8 mouse cellular contexts compared by ENCODE assay signal in genomic region chr5:23415571-23416285, GRCm38 (mm10). TPM values are rescaled to one million over a fixed set of nuclear protein-coding genes. Genes with fewer than 3 reads are reported as not detected.
A peak's percentile ranks its signal among the peaks of the same experiment; 100 is the strongest.
DNase-seq lines count a peak whose midpoint lies in the region; ATAC-seq lines count a peak whose summit lies in the region.

No protein-coding gene starts in this region.

- H3K9ac ChIP-seq in intestine, embryonic 16.5 days (ENCODE audit: low read depth, low read length) = no peak overlapping the region
- no peak overlapping the region for H3K9ac ChIP-seq in midbrain, embryonic 12.5 days (replicated peaks)

- H3K4me1 ChIP-seq in forebrain, embryonic 10.5 days = peaks cover 95% of the 10 kb centered on the region
- peaks cover 51% of the 10 kb centered on the region for H3K4me1 ChIP-seq in intestine, embryonic 16.5 days (ENCODE audit: control insufficient read depth, insufficient read depth, low read length)
- peaks cover 92% of the 10 kb centered on the region for H3K4me1 ChIP-seq in midbrain, embryonic 12.5 days

- H3K27me3 ChIP-seq in forebrain, embryonic 10.5 days (ENCODE audit: poor library complexity, severe bottlenecking) = no peaks in the 10 kb centered on the region
- no peaks in the 10 kb centered on the region for H3K27me3 ChIP-seq in intestine, embryonic 16.5 days (replicated peaks; ENCODE audit: control insufficient read depth, insufficient read depth, low read length)
- no peaks in the 10 kb centered on the region for H3K27me3 ChIP-seq in midbrain, embryonic 12.5 days

- no peaks in the 10 kb centered on the region for H3K9me3 ChIP-seq in forebrain, embryonic 10.5 days
- no peaks in the 10 kb centered on the region for H3K9me3 ChIP-seq in intestine, embryonic 16.5 days (ENCODE audit: control insufficient read depth, low read length)
- no peaks in the 10 kb centered on the region for H3K9me3 ChIP-seq in midbrain, embryonic 12.5 days

- H3K27ac ChIP-seq in forebrain, embryonic 10.5 days = peak overlapping the region; percentile 51; the same call in 1 of the 2 replicates
- peak overlapping the region; percentile 7; the same call in 1 of the 2 replicates for H3K27ac ChIP-seq in intestine, embryonic 16.5 days (ENCODE audit: low read length)
- peak overlapping the region; percentile 87 for H3K27ac ChIP-seq in midbrain, embryonic 12.5 days (replicated peaks)

- H3K36me3 ChIP-seq in forebrain, embryonic 10.5 days (replicated peaks) = peaks cover 26% of the 10 kb centered on the region
- no peaks in the 10 kb centered on the region for H3K36me3 ChIP-seq in intestine, embryonic 16.5 days (ENCODE audit: control insufficient read depth, insufficient read depth, low read length)
- peaks cover 11% of the 10 kb centered on the region; the same call in 1 of the 2 replicates for H3K36me3 ChIP-seq in midbrain, embryonic 12.5 days

- 36% methylated on average over 7 of the region's 7 CpGs for WGBS in forebrain, embryonic 10.5 days
- WGBS in intestine, embryonic 16.5 days = 30% methylated on average over 7 of the region's 7 CpGs
- 31% methylated on average over 7 of the region's 7 CpGs for whole genome bisulfite sequencing in midbrain, embryonic 12.5 days

- ATAC-seq in activated CD4-positive, CD25-positive, alpha-beta regulatory T cell, adult 4 months = peak; percentile 22
- ATAC-seq in intestine, embryonic 16.5 days = 0 out of 2 replicates have a peak, but pooled peaks have one; percentile 21
- ATAC-seq in midbrain, embryonic 12.5 days (ENCODE audit: low FRiP score, low read depth) = no peak

- peak; percentile 59 to 64 for DNase-seq in left cerebral cortex, postnatal 25 days (ENCODE audit: low spot score in 2 of 2)
- DNase-seq in left cerebral cortex, postnatal 4 days = no peak
- DNase-seq in forebrain, embryonic 10.5 days (ENCODE audit: extremely low spot score, low spot score) = no peak
- no peak for DNase-seq in adrenal gland, postnatal 14 days
- no peak for DNase-seq in spleen, postnatal 14 days (ENCODE audit: low spot score in 2 of 2)

- H3K4me3 ChIP-seq in forebrain, embryonic 10.5 days = no peak overlapping the region
- H3K4me3 ChIP-seq in intestine, embryonic 16.5 days (ENCODE audit: low read length) = no peak overlapping the region
- no peak overlapping the region for H3K4me3 ChIP-seq in midbrain, embryonic 12.5 days

- no peak overlapping the region for H3K4me2 ChIP-seq in intestine, embryonic 16.5 days (ENCODE audit: low read depth, low read length)
- H3K4me2 ChIP-seq in midbrain, embryonic 12.5 days (replicated peaks) = no peak overlapping the region; the same call in 1 of the 2 replicates

- intact Hi-C loops in left cerebral cortex, postnatal 25 days (cut with DNase I) = no loop called here
- intact Hi-C loops in left cerebral cortex, postnatal 4 days (cut with DNase I) = no loop called here

RNA-seq across cellular contexts. Expression of gene Kmt2e, which starts 18.5 kb away (rescaled TPM):
- total RNA-seq in left cerebral cortex, postnatal 25 days (2021) = 10 to 100 TPM; 87.4 to 98.5 TPM
- total RNA-seq in left cerebral cortex, postnatal 4 days (2021) = 100 to 1,000 TPM; 150 to 156 TPM
- polyA plus RNA-seq in activated CD4-positive, CD25-positive, alpha-beta regulatory T cell, adult 4 months (2017; shearing (Covaris generic)) = 100 to 1,000 TPM; 171 to 206 TPM
- polyA plus RNA-seq in forebrain, embryonic 10.5 days (2016; fragmentation: Nextera tagmentation; extraction: Ambion mirVana) = 85.8 and 86.1 TPM in 2 replicates
- polyA plus RNA-seq in intestine, embryonic 16.5 days (2015; fragmentation: Nextera tagmentation; extraction: Ambion mirVana) = 74.6 and 83.1 TPM in 2 replicates
- 143 and 144 TPM in 2 replicates for polyA plus RNA-seq in midbrain, embryonic 12.5 days (2016; fragmentation: Nextera tagmentation; extraction: Ambion mirVana)
- total RNA-seq in adrenal gland, postnatal 14 days (2021) = 64.2 and 77.2 TPM in 2 replicates

Comparison
In these comparisons a context has a peak if more than half of its experiments do, and no peak if none do; other contexts are left out.
1. DNase-seq: peak in left cerebral cortex, postnatal 25 days (2 of 2); none in left cerebral cortex, postnatal 4 days (single experiment), forebrain, embryonic 10.5 days (single experiment), adrenal gland, postnatal 14 days (single experiment) and spleen, postnatal 14 days (0 of 2).
2. H3K27ac ChIP-seq: peak in every context shown above with its lines; median percentile 87 in midbrain, embryonic 12.5 days; 51 in forebrain, embryonic 10.5 days; 7 in intestine, embryonic 16.5 days.